Mouse (Mus musculus) stomach, adult 2 months (tissue): ENCODE measurements around the gene Nxnl1. TPM values are rescaled to one million over a fixed set of nuclear protein-coding genes. Genes with fewer than 3 reads are reported as not detected.

Experiments
- polyA plus RNA-seq: library from polyadenylated mRNA; depleted of rRNA; stranded (reverse); fragments of >200 nt; gene quantifications from 2 replicates; pipeline ENCODE4 v1.2.3, GENCODE M21; 2012; rRNA removed

The Nxnl1 gene
- not detected in 2 replicates for polyA plus RNA-seq

DNA sequence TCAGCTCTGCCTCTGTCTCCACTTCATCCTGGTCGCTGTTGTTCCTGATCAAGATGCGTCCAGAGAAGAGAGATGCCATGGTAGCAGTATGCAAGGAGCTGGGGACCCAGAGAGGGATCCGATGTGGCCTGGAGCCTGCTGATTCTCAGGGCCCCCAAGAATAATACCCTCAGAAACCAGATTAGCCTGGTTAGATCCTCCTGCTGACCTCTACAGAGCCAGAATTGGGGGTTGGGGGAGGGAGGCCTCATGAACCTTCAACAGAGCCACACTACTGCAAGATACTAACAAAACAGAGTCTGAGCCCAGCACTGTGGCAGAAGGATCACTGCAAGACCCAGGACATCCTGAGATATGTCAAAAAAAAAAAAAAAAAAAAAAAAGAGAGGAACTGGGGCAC is at the start of gene Nxnl1:
Nxnl1 (minus strand) TSS at position 101 of the 400 bp plus-strand sequence.

DNA sequence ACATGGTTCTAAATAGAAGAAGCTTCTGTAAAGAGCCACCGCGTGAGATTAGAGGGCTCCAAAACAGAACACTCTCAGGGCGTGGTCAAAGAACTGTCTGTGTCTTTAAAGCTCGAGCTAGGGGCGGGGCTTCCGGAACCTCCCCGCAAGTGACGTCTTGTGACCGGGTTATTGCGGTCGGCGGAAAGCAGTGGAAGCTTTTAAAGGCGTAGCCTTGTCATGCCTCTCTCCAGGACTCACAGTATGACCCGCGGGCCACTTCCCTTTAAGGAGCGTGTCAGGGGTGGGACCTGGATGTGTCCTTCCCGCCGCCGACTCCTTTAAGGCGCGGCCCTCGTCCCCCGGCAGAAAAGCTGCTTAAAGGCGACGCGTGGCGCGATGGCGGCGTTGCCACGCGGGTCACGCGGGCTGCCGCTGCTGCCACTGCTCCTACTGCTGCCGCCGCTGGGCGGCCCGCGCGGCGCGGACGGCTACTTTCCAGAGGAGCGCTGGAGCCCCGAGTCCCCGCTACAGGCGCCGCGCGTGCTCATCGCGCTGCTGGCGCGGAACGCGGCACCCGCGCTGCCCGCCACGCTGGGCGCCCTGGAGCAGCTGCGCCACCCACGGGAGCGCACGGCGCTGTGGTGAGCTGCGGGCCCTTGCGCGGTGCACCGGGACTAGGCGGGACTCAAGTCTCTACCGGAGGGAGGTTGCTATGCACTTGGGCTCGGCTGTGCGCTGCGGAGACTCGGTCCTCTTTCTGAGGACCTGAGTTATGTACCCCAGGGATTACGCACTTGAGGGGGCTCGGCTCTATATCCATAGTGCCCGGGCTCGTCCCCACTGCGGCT is 44.6 kb upstream of the Nxnl1 start, which contains the start of gene Colgalt1:
Colgalt1 (plus strand) TSS at position 177 of the 830 bp plus-strand sequence.

DNA sequence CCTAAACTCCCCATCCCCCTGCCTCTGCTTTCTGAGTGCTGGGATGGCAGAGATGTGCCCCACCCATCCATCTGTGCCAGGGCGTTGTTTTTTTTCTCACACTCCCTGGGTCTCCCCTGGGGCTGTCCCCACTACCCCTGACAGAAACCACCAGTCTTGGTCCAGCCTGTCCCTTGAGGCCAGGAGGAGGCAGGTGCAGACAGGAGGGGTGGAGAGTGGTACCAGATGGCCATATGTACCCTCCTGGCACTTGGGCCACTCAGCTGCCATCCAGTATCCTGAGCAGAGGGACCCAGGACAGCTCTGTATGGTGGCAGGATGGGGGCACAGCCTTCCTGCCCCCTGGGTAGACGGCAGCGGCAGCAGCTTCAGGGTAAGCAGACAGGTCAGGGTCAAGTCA is 31.1 kb upstream of the Nxnl1 start, which contains the start of gene Fam129c:
Fam129c (plus strand) TSS at position 198 of the 400 bp plus-strand sequence.

DNA sequence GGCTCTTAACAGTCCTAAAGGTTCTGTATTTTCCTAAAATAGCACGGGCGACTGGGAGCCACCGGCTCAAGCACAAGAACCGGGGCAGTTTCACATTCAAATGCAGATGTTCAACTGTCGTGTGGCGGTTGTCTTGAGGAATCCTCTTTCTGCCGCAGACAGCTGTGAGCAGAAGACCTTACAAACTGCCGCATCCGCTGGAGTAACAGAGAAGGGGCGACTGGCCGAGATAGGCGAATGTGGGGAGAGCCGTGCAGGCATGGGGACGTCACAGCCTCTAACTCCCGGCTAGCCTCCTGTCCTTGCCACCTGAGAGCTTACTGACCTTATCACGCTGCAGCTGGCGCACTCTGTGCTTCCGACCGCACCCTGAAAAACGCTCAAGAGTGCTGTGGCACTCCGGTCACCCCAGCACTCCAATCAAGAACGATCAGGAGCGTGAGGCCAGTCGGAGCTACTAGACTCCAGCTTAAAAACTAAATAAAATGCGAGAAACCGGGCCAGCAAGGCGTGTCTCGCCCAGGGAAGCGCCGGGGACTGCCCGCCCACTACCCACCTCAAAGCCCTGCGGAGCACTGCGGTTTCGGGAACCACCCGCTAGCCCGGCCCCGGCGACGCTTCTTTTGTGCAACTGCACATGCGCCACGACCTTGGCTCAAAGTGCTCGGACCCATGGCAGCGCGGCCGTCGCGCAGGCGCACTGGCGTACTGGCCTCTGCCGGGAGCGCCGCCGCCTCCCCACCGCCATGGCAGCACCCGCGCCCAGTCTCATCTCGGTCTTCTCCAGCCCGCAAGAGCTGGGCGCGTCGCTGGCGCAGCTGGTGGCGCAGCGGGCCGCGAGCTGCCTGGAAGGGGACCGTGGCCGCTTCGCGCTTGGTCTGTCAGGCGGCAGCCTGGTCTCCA is 25.3 kb upstream of the Nxnl1 start, which contains the start of gene Pgls:
Pgls (plus strand) TSS at position 706 of the 903 bp plus-strand sequence.

DNA sequence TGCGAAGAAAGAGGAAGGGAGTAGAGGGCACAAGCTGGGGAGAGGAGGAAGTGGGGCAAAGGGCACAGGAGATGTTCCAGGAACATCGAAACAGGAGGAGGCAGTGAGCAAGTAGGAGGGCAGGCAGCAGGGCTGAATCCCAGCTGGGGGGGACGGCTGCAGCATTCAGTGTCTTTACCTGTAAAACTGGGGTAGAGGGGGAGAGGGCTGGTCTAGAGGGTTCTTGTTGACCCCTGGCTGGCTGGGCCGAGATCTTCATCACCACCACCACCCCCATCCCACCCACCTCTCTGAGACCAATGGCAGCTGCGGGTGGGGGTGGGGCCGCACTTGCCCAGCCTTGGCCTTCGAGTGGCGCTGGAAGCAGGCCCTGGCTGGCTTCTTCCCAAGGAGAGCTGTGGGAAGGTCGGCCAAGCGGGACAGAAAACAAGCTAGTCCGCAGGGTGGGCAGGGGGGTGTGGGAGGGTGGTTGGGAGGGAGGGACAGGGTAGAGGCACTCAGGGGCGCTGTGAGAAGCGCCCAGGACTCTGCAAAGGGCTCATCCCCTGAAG is 2.1 kb upstream of the Nxnl1 start, which contains the start of gene Slc27a1:
Slc27a1 (plus strand) TSS at position 496 of the 551 bp plus-strand sequence.

DNA sequence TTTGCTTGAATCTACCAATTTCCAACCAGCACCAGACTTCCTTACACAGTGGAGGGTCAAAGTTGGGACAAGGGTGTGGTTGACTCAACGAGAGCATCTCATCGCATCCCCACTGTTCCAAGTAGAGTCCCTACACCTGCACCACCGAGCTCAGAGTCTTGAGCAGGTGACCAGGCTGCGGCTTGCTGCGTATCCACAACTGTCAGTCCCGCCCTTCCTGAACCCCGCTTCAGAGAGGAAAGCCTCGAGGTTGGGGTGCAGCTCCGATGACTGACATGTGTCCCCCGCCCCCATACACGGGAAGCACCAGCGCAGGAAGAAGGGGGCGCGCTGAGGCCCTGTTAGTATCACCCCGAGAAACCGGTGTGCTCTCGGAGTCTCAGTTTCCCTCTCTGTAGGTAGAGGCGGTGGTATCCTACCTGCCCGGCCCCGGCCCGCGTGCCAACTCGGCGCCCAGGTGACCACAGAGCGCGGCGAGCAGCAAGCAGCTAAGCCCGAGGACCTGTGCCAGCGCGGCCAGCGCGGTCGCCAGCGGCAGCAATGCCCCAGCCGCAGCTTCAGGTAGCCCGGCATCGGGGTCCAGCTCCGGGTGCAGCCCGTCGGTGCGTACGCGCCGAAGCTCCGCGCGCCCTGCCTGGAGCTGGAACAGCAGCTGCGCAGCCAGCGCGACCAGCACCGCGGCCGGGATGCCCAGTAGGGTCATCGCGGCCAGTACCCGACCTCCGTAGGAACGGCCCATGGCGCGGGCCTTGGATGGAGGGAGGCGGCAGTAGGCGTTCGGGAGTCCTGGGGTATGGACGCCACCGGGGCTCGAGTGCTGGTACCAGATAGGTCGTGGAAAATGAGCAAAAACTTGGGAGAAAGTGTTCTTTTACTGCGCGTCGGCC is 8.1 kb downstream of the Nxnl1 start, which contains the start of gene Tmem221:
Tmem221 (minus strand) TSS at position 801 of the 887 bp plus-strand sequence.

DNA sequence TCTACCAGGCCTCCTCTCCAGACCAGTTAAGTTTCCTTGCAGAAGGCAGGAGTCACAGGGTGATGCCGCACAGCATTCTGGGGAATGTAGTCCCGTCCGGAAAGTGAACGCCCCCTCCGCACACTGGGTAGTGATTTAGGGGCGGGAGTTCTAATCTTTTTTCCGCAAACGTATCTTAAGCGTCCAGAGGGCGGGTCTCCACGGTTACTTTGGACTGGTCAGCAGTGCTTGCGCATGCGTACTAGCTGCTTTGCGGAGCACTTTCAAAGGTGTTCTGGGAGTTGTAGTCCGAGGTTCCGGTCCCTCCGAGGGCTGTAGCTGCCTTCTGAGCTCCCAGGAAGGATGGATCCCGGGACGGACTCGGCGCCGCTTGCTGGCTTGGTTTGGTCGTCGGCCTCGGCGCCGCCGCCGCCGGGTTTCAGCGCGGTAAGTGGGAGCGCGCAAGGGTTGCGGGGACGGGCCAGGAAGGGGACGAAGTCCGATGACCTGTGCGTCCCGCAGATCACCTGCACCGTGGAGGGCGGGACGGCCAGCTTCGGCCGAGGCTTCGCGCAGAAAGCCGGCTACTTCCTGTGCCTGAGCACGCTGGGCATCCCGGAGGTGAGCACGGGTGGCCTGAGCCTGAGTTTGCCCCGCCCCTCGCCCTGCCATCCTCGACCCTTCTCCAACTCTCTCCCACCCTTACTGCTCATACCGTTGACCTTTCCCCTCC is 23.6 kb downstream of the Nxnl1 start, which contains the start of gene Mvb12a:
Mvb12a (plus strand) TSS at position 291 of the 712 bp plus-strand sequence.

DNA sequence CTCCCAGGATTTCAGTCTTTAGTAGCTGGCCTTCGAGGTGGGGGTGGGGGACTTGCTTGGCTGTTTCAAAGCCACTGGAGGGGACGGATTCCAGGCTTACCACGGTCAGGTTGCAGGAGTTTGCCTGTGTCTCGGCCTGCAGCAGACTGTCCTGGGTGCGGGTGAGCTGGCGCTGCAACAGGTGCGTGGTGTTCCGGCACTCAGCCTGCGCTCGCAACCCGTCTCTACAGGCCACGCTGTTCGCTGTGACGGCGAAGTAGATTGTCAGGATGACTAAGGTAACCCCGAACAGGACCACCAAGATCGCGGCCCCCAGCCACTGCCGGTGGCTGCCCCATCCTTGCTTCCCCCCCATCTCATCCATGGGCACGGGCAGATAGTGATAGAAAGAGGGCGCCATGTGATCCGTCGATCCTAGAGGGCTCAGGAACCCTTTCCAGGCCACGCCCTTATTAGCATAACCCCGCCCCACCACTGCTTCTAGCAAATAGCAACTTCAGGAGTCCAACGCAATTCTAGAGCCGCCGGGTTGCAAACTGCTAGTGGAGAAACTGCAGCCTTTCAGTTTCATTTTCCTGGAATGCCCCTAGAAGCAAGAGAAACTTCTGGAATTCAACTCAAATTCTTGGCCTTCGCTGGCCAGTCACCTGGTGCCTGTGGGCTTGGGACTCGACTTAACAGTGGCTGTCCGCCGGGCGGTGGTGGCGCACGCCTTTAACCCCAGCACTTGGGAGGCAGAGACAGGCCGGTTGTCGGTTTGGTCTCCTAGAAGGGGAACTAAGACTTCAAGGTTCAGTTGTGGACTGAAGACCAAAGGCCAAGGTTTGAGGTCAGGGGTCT is 29.2 kb downstream of the Nxnl1 start, which contains the start of gene Bst2:
Bst2 (minus strand) TSS at position 429 of the 840 bp plus-strand sequence.

DNA sequence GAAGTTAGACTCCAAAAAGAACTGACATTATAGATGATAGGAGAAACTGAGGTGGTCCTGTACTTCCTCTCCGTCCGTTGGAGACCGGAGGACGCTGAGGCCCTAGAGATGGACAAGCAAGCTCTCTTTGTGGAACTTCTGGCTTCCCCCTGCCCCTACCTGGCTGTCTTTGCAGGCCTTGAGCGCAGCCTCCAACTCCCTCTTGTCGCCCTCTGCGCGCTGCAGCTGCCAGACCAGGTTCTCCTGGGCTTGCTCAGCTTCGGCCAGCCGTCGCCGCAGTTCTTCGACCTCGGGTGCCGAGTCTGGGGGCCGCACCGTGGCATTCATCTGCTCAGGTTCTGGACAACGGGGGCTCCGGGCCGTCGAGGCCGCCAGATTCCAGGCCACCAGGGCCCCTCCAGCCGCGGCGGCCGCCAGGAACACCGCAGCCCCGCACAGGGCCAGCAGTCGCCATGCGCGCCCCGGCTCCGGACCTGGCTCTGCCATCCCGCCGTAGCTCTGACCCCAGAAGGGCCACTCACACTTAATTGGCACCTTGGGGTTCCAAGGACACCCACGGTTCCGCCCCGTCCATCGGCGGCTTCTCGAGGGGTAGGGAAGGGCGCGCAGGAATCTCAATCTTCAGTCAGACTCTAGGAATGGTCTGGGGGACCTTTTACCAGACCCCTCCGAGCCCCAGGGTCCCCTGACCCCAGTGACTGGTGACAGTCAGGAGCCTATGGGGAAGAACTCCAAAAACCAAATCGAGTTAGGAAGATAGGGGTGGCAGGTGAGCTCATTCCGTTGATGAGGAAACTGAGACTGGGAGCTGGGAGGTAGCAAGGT is 41.0 kb downstream of the Nxnl1 start, which contains the start of gene Ccdc194:
Ccdc194 (minus strand) TSS at position 486 of the 825 bp plus-strand sequence.

DNA sequence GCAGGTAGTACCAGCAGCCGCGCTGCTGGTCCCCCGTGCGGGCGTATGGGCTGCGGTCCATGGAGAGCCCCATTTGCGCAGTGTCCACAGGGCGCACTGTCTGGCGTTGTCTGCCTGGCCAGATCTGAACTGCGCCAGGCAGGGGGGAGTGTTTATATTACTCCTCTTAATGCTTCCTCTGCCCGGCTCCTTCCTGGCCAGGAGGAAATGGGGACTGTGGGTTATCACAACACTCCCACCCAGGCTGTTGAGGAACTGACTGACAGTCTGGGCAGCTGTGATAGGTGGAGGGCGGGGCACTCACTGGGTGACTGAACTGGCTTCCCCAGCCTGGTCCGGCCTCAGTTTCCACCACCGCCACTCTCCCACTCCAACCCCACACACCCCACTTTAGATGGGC is 54.8 kb downstream of the Nxnl1 start, which contains the start of gene Plvap:
Plvap (minus strand) TSS at position 109 of the 400 bp plus-strand sequence.

Other genes with a start within 250 kb of the Nxnl1 start
- gene Use1, start 199.8 kb downstream of the Nxnl1 start, polyA plus RNA-seq = 31.4 and 31.5 TPM in 2 replicates
- 16.8 and 18.4 TPM in 2 replicates for gene Ocel1, start 195.3 kb downstream of the Nxnl1 start, polyA plus RNA-seq
- gene Nr2f6, start 184.6 kb downstream of the Nxnl1 start, polyA plus RNA-seq = 162 and 384 TPM in 2 replicates
- gene Ushbp1, start 170.8 kb downstream of the Nxnl1 start, polyA plus RNA-seq = 8.7 and 12.0 TPM in 2 replicates
- gene Babam1, start 169.7 kb downstream of the Nxnl1 start, polyA plus RNA-seq = 54.0 and 63.5 TPM in 2 replicates
- 5.4 and 7.1 TPM in 2 replicates for gene Ankle1, start 160.6 kb downstream of the Nxnl1 start, polyA plus RNA-seq
- 17.5 and 35.4 TPM in 2 replicates for gene Abhd8, start 102.9 kb downstream of the Nxnl1 start, polyA plus RNA-seq
- 88.5 and 151 TPM in 2 replicates for gene Mrpl34, start 101.6 kb downstream of the Nxnl1 start, polyA plus RNA-seq
- 58.8 and 59.1 TPM in 2 replicates for gene Dda1, start 97.4 kb downstream of the Nxnl1 start, polyA plus RNA-seq
- gene Ano8, start 80.6 kb downstream of the Nxnl1 start, polyA plus RNA-seq = 16.2 and 28.7 TPM in 2 replicates
- gene Gtpbp3, start 78.5 kb downstream of the Nxnl1 start, polyA plus RNA-seq = 23.1 and 27.9 TPM in 2 replicates
- gene Plvap, start 54.8 kb downstream of the Nxnl1 start, polyA plus RNA-seq = 259 and 270 TPM in 2 replicates
- gene Ccdc194, start 40.9 kb downstream of the Nxnl1 start, polyA plus RNA-seq = 0.08 TPM in 1 of 2 replicates, not detected in the other
- gene Bst2, start 29.1 kb downstream of the Nxnl1 start, polyA plus RNA-seq = 80.5 and 110 TPM in 2 replicates
- gene Mvb12a, start 23.7 kb downstream of the Nxnl1 start, polyA plus RNA-seq = 119 and 201 TPM in 2 replicates
- gene Tmem221, start 7.7 kb downstream of the Nxnl1 start, polyA plus RNA-seq = 0.63 and 1.4 TPM in 2 replicates
- gene Slc27a1, start 2.3 kb upstream of the Nxnl1 start, polyA plus RNA-seq = 44.1 and 45.9 TPM in 2 replicates
- 114 and 270 TPM in 2 replicates for gene Pgls, start 25.6 kb upstream of the Nxnl1 start, polyA plus RNA-seq
- 0.95 and 2.5 TPM in 2 replicates for gene Fam129c, start 31.0 kb upstream of the Nxnl1 start, polyA plus RNA-seq
- 35.6 and 56.1 TPM in 2 replicates for gene Colgalt1, start 44.4 kb upstream of the Nxnl1 start, polyA plus RNA-seq
- 0.66 and 1.4 TPM in 2 replicates for gene Unc13a, start 105.2 kb upstream of the Nxnl1 start, polyA plus RNA-seq
- gene Jak3, start 109.7 kb upstream of the Nxnl1 start, polyA plus RNA-seq = 9.1 and 9.5 TPM in 2 replicates
- 12.5 and 12.8 TPM in 2 replicates for gene Insl3, start 122.6 kb upstream of the Nxnl1 start, polyA plus RNA-seq
- gene B3gnt3, start 135.2 kb upstream of the Nxnl1 start, polyA plus RNA-seq = 89.2 and 150 TPM in 2 replicates
- 37.7 and 57.6 TPM in 2 replicates for gene Fcho1, start 159.1 kb upstream of the Nxnl1 start, polyA plus RNA-seq